Mouse (Mus musculus): ENCODE measurements around the gene Smco4. TPM values are rescaled to one million over a fixed set of nuclear protein-coding genes. Genes with fewer than 3 reads are reported as not detected.

Gene Smco4
- polyA plus RNA-seq (2016; fragmentation: Nextera tagmentation; extraction: Ambion mirVana): 1.2 and 1.7 TPM in 2 replicates

DNA sequence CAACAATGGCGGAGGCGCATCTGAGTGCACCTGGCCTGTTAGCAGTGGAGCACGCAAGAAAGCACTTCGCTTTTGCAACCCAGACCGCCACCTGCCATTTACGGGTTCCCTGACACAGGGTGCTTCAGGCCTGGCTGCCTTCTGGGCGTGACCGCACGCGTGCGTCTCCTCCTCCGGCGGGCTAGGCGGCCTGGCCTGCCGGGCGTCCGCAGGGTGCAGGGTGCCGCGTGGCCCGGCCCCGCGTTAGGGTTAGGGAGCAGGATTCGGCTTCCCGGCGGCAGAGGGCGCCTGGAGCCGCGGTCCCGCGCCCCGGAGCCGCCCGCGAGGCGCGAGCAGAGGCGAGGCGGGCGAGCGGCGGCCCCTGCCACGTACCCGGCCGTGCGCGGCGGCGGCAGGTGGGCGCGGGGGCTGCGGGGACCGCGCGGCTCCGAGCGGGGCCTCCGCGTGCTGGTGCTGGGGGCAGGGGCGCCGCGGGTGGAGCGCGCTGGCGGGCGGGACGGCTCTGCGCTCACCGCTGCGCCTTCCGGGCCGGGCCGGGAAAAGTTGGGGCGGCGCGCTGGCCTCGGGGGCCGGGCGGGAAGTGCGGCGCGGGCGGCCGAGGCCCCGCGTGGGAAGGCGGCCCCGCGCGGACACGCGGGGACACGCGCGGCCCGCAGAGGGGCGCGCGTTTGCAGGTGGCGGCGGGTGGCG lies at the start of gene Smco4:
Smco4 (plus strand) TSS at position 198 of the 690 bp plus-strand sequence.
- no peaks in the 10 kb centered on the region for H3K9me3 ChIP-seq (replicated peaks)
- H3K36me3 ChIP-seq: no peaks in the 10 kb centered on the region
- H3K4me2 ChIP-seq (replicated peaks): peak within 1 kb of the TSS; percentile 98
- H3K4me3 ChIP-seq: peak within 1 kb of the TSS; percentile 82
- peak within 1 kb of the TSS; percentile 44 for H3K27ac ChIP-seq
- H3K27me3 ChIP-seq: no peaks in the 10 kb centered on the region
- peak; percentile 90 for ATAC-seq (ENCODE audit: low FRiP score)
- WGBS: under 1% methylated on average over 94 of the region's 101 CpGs
- H3K4me1 ChIP-seq: peaks cover 18% of the 10 kb centered on the region
- H3K9ac ChIP-seq: peak within 1 kb of the TSS; percentile 88

DNA sequence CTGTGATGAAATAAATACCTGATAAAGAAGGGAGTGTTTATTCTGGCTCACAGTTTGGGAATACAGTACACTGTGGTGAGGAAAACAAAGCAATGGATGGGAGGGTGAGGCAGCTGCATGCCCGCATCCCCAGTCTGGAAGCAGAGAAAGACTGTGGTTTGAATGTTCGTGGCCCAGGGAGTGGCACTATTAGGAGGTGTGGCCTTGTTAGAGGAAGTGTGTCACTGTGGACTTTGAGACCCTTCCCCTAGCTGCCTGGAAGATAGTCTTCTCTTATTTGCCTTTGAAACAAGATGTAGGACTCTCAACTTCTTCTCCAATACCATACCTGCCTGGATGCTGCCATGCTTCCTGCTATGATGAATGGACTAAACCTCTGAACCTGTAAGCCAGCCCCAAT lies 45.8 kb upstream of the Smco4 start:
- Histone ChIP-seq H3K4me3 (no peak overlapping the region), H3K27me3 (no peaks in the 10 kb centered on the region), H3K9me3 (replicated peaks) (no peaks in the 10 kb centered on the region), H3K4me2 (replicated peaks) (no peak overlapping the region), H3K4me1 (no peaks in the 10 kb centered on the region; the same call in 1 of the 2 replicates), H3K27ac (no peak overlapping the region), H3K9ac (no peak overlapping the region), H3K36me3 (no peaks in the 10 kb centered on the region)
- no peak for ATAC-seq (ENCODE audit: low FRiP score)
- 78% methylated on average over 2 of the region's 2 CpGs for WGBS

DNA sequence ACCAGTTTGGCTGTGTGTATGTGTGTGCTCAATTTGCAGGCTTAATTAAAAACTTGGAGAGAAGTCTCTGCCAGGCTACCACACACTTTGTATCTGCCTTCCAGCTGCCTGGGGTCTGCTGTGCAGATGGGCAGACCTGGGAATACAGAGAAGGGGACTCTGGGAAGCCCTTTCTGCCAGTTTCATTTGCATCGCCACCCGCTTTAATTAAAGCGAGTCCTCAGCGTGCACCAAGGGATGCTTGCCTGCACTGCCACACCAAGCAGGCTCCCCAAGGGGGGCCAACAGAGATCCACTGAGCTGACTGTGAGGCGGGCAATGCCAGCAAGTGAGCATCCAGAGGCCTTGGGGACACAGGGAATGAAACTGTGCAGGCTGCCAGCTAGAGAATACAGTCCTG lies 42.3 kb upstream of the Smco4 start:
- no peaks in the 10 kb centered on the region; the same call in 1 of the 2 replicates for H3K4me1 ChIP-seq
- H3K36me3 ChIP-seq: no peaks in the 10 kb centered on the region
- no peak overlapping the region for H3K4me2 ChIP-seq (replicated peaks)
- WGBS: 38% methylated on average over 5 of the region's 5 CpGs
- H3K27ac ChIP-seq: no peak overlapping the region
- H3K9me3 ChIP-seq (replicated peaks): no peaks in the 10 kb centered on the region
- ATAC-seq (ENCODE audit: low FRiP score): no peak
- no peak overlapping the region for H3K9ac ChIP-seq
- H3K4me3 ChIP-seq: no peak overlapping the region
- no peaks in the 10 kb centered on the region for H3K27me3 ChIP-seq

DNA sequence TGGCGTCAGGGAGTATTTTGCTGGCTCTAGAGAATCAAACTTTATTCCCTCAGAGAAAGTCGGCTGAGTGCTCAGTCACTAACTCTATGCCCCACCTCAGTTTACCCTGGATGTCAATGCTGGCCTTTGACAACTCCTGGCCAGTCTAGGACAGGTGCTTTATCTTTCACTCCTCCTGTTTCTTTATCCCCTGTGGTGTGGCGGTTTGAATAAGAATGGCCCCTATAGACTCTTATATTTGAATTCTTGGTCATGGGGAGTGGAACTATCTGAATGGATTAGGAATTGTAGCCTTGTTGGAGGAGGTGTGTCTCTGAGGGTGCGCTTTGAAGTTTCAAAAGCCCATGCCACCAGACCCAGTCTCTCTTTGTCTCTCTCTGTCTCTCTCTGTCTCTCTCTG lies 21.0 kb upstream of the Smco4 start:
- H3K27me3 ChIP-seq: no peaks in the 10 kb centered on the region
- H3K4me3 ChIP-seq: no peak overlapping the region
- no peaks in the 10 kb centered on the region for H3K36me3 ChIP-seq
- no peak overlapping the region for H3K27ac ChIP-seq
- H3K9ac ChIP-seq: no peak overlapping the region
- H3K4me2 ChIP-seq (replicated peaks): no peak overlapping the region
- no peaks in the 10 kb centered on the region for H3K9me3 ChIP-seq (replicated peaks)
- WGBS: 64% methylated on average over 4 of the region's 4 CpGs
- ATAC-seq (ENCODE audit: low FRiP score): no peak
- H3K4me1 ChIP-seq: no peaks in the 10 kb centered on the region

DNA sequence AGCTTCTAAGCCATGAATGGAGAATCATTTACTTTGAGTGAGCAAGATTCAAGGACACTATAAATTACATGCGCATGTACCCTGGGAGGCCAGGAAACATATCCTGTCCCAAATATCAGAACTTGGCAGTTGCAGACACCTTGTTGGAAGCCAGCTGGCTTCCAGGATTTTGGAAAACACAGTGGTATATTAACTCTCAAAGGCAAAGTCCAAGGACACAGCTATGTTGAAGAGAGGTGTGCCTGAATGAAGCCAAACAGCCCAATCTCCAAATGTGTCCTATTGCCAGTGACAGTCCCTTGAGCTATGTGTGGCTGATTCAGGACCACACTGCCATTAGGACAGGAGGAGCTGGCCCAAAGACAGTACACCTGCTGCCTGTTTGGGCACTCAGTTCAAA lies 20.0 kb upstream of the Smco4 start:
- H3K4me2 ChIP-seq (replicated peaks): no peak overlapping the region
- no peak overlapping the region for H3K27ac ChIP-seq
- no peak overlapping the region for H3K4me3 ChIP-seq
- H3K27me3 ChIP-seq: no peaks in the 10 kb centered on the region
- H3K36me3 ChIP-seq: no peaks in the 10 kb centered on the region
- WGBS: 100% methylated on average over 1 of the region's 1 CpGs
- no peak for ATAC-seq (ENCODE audit: low FRiP score)
- H3K4me1 ChIP-seq: no peaks in the 10 kb centered on the region
- no peaks in the 10 kb centered on the region for H3K9me3 ChIP-seq (replicated peaks)
- no peak overlapping the region for H3K9ac ChIP-seq

DNA sequence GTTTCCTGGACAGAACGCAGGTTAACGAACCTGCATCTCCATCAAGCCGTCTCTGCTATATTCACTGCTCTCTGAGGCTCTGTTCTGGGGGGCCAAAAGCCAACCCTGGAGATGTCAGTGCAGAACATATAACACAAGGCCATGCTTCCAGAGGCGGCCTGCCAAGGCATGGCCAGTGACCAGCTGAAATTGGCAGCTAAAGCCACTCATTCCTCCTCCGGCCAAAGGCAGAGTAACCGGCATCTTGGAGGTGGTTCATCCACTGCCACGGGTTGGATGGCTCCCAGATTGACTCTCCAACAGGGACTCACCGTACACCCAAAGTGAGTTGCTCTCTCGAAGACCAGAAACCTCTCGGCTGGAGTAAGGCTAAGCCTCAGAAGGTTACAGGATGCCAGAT lies 15.7 kb upstream of the Smco4 start:
- Histone ChIP-seq H3K4me2 (replicated peaks) (no peak overlapping the region), H3K4me1 (no peaks in the 10 kb centered on the region), H3K9ac (no peak overlapping the region), H3K27ac (no peak overlapping the region), H3K27me3 (no peaks in the 10 kb centered on the region), H3K9me3 (replicated peaks) (no peaks in the 10 kb centered on the region), H3K4me3 (no peak overlapping the region), H3K36me3 (no peaks in the 10 kb centered on the region)
- WGBS: 88% methylated on average over 10 of the region's 10 CpGs
- no peak for ATAC-seq (ENCODE audit: low FRiP score)

DNA sequence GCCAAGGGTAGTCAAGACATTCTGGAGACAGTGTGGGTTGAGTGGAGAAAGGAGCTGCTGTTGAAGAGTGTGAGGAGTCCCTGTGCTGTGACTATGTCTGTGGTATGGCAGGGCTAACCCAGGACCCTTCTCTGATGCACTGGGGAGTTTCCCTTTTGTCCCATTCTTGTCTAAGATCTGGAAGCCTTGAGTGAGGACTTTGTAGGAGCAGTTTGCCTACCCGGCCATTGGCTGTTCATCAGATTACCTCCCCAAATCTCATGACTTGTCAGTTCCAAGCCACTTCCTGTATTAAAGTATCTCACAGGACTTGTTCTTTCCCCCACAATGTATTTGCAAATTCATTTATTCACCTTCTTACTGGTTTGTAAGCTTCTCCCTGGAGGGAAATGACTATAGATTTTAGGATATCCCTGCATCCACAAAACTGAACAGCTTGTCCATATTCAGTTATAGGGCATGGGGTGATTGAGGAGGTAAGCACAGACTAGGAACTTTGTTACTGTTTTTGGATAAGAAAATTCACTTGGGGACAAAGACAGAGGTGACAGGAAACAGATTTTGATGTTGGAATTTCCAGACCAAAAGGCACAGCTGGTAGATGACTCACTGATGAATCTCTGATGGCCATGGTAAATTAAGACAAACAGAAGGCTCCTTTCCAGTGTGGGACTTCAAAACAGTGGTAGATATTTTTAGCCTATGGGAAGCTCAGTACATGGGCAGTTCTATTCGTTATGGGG lies 5.4 kb upstream of the Smco4 start:
- Histone ChIP-seq H3K9me3 (replicated peaks) (no peaks in the 10 kb centered on the region), H3K36me3 (no peaks in the 10 kb centered on the region), H3K9ac (no peak overlapping the region), H3K4me3 (no peak overlapping the region), H3K4me1 (no peaks in the 10 kb centered on the region), H3K4me2 (replicated peaks) (no peak overlapping the region), H3K27me3 (no peaks in the 10 kb centered on the region), H3K27ac (no peak overlapping the region)
- ATAC-seq (ENCODE audit: low FRiP score): no peak
- 62% methylated on average over 2 of the region's 2 CpGs for WGBS

DNA sequence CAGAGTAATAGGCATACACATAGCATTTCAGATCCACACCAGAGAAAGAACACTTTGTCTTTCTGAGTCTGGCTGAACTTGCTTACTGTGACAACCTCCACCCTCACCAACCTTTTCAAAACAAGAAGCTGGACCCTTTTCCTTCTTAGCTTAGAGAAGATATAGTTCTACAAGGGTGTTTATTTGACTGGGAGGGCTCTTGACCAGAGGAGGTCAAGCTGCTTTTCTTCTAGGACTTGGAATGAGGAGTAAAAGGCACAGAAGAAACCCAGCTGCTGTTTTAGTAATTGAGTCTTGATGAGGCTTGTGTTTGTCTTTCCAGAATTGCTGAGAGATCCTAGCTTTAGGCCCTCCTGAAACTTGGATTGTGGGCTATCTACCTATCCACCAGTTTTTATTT lies 3.9 kb upstream of the Smco4 start:
- Histone ChIP-seq H3K4me2 (replicated peaks) (no peak overlapping the region), H3K27me3 (no peaks in the 10 kb centered on the region), H3K36me3 (no peaks in the 10 kb centered on the region), H3K9me3 (replicated peaks) (no peaks in the 10 kb centered on the region), H3K27ac (no peak overlapping the region), H3K9ac (no peak overlapping the region), H3K4me1 (peaks cover 2% of the 10 kb centered on the region; the same call in 1 of the 2 replicates), H3K4me3 (no peak overlapping the region)
- no peak for ATAC-seq (ENCODE audit: low FRiP score)

DNA sequence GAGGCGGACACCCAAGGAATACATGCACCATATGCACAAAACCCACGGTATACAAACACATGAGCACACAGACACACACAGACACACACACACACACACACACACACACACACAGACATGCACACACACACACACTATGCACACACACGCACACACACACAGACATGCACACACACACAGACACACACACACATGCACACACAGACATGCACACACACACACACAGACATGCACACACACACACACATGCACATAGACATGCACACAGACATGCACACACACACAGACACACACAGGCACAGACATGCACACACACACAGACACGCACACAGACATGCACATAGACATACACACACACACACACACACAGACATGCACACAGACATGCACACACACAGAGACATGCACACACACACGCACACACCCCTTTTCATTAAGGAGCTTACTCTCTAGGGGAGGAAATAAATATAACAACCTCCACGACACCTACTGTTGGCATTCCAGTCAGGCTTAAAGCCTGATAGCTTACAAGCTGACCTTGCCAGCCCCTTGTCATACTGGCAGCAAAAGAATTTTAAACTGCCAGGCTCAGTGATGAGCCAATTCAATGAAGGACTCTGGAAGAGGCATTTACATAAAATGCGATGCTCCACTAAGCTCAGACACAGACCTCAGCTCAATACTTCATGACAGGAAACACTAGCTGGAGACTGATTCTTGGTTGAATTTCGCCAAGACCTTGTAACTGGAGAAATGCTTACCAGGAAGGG lies 2.7 kb upstream of the Smco4 start:
- 78% methylated on average over 8 of the region's 8 CpGs for WGBS
- H3K9me3 ChIP-seq (replicated peaks): no peaks in the 10 kb centered on the region
- H3K27me3 ChIP-seq: no peaks in the 10 kb centered on the region
- H3K4me1 ChIP-seq: peaks cover 8% of the 10 kb centered on the region; the same call in 1 of the 2 replicates
- ATAC-seq (ENCODE audit: low FRiP score): no peak
- no peak overlapping the region for H3K27ac ChIP-seq
- no peaks in the 10 kb centered on the region for H3K36me3 ChIP-seq
- no peak overlapping the region for H3K4me3 ChIP-seq
- H3K9ac ChIP-seq: no peak overlapping the region
- H3K4me2 ChIP-seq (replicated peaks): no peak overlapping the region

DNA sequence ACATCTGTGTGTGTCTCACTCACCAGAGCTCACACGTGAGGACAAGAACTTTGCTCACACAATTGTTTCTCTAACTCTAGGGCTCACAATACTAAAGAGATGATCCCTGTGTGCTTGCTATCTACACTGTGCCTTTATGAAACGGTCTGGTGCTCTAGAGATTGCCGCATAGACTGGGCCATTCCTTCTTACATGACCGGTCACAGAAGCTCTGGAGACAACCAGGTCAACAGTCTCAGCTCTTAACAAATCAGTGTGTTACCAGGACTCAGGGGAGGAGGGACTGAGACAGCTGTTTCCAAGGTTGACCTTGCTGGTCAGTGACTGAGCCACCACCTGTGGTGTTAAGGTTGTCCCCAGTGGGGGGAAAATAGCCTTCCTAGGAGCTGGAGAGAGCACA lies 1.5 kb upstream of the Smco4 start:
- H3K36me3 ChIP-seq: no peaks in the 10 kb centered on the region
- no peak overlapping the region for H3K9ac ChIP-seq
- no peaks in the 10 kb centered on the region for H3K9me3 ChIP-seq (replicated peaks)
- H3K4me2 ChIP-seq (replicated peaks): no peak overlapping the region
- H3K27me3 ChIP-seq: no peaks in the 10 kb centered on the region
- WGBS: 84% methylated on average over 4 of the region's 4 CpGs
- no peak for ATAC-seq (ENCODE audit: low FRiP score)
- H3K4me1 ChIP-seq: peaks cover 18% of the 10 kb centered on the region
- no peak overlapping the region for H3K27ac ChIP-seq
- H3K4me3 ChIP-seq: no peak overlapping the region

DNA sequence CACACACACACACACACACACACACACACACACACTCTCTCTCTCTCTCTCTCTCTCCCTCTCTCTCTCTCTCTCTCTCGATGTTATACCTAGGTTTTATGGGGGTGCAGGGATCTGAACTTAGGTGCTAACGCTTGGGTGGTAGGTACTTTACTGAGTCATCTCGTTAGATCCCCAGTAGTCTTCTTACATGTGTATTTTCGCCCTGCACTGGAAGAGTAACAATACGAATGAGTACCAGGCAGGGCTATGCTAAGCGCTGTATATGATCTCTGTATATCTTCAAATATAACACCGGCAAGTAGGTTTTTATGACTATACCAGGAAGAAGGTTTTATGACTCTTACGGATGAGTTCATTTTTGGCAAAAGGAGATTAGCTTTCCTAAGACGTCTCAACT lies 831 bp upstream of the Smco4 start:
- ATAC-seq (ENCODE audit: low FRiP score): no peak
- Histone ChIP-seq H3K4me3 (no peak overlapping the region), H3K27me3 (no peaks in the 10 kb centered on the region), H3K36me3 (no peaks in the 10 kb centered on the region), H3K27ac (no peak overlapping the region), H3K9ac (no peak overlapping the region), H3K4me1 (peaks cover 18% of the 10 kb centered on the region), H3K4me2 (replicated peaks) (no peak overlapping the region), H3K9me3 (replicated peaks) (no peaks in the 10 kb centered on the region)
- 90% methylated on average over 9 of the region's 9 CpGs for WGBS

DNA sequence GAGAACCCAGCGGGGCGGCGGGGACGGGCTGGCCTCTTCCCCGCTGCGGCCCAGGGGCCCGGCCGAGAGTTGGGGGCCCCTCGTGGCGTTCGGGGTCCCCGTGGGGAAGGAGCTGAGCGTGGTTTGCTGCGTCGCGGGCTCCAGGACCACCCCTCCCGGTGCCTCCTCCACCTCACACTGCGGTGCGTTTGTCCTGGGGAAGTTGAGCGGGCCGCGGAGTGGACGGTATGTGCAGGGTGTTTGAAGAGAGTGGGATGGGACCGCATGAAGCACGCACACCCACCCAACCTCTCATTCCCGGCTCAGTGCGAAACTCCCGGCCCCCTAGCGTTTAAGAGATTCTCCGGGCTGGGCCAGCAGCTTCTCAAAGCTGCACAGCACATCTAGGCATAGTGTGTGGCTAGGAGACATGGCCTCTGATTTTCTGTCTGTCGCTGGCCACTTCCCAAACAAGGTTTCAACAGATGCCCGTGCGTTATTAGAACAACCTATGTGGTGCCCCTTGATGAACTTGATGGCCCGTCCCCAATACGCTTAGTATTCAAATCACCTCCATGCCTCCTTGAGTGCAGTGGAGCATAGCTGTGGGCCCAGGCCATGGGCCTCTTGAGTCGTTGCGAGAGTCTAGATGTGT lies 810 bp downstream of the Smco4 start:
- Histone ChIP-seq H3K4me2 (replicated peaks) (peak overlapping the region; percentile 98), H3K36me3 (no peaks in the 10 kb centered on the region), H3K9ac (peak overlapping the region; percentile 88), H3K27me3 (no peaks in the 10 kb centered on the region), H3K9me3 (replicated peaks) (no peaks in the 10 kb centered on the region), H3K4me3 (peak overlapping the region; percentile 82), H3K27ac (peak overlapping the region; percentile 44), H3K4me1 (peaks cover 18% of the 10 kb centered on the region)
- 2% methylated on average over 37 of the region's 37 CpGs for WGBS
- peak; percentile 76 for ATAC-seq (ENCODE audit: low FRiP score)
